Mouse (Mus musculus) layer of hippocampus, postnatal 10 days (tissue): Measurements from ENCODE around the gene Hist1h2ac. TPM values are rescaled to one million over a fixed set of nuclear protein-coding genes. Genes with fewer than 3 reads are reported as not detected.
"Not testable (repeated sequence)": the region's sequence is repeated elsewhere in the genome, so short reads cannot be mapped to it uniquely, and the experiment has no call there.

Source experiments
- DNase-seq, 2 experiments: peaks; one replicate each; pipeline ENCODE4 v3.0.0; 2021; ENCODE audit warnings: low spot score in 2 of 2
- long read RNA-seq: library from polyadenylated mRNA; stranded (forward); transcript quantifications from one replicate; pipeline ENCODE4 v2.0.0, GENCODE M21; 2023
- total RNA-seq, 2 experiments: library from RNA; stranded (reverse); gene quantifications; 2 replicates each; pipeline ENCODE4 v1.2.3; 2021

The Hist1h2ac gene
- 1 to 10 TPM; 2.6 to 3.3 TPM for total RNA-seq
- long read RNA-seq, result 0 reads

DNA sequence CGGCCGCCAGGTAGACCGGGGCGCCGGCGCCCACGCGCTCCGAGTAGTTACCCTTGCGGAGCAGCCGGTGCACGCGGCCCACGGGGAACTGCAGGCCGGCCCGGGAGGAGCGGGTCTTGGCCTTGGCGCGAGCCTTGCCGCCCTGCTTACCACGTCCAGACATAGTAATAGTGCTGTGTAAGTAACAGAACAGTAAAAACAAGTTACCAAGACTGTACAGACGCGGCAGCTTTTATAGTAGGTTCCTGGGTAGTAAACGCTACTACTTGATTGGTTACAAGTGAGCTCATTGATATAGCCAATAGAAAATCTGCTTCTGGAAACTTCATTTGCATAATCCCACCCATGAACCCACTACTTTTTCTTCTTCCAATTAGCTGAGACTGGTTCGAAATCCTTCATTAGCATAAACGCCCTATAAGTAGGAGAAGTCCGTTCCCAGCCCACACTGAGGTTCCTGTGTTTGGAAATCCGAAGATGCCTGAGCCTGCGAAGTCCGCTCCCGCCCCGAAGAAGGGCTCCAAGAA lies at the start of gene Hist1h2ac, which contains the start of gene Hist1h2bc:
Hist1h2ac (minus strand) TSS at position 194 of the 527 bp plus-strand sequence.
Hist1h2bc (plus strand) TSS at position 445 of the 527 bp plus-strand sequence.
- DNase-seq, result peak; percentile 66 to 81

GRCm38 (mm10) chr13:23732156-23732804 lies 48.5 kb upstream of the Hist1h2ac start:
- DNase-seq, result no peak

GRCm38 (mm10) chr13:23730479-23730878 lies 46.7 kb upstream of the Hist1h2ac start:
- DNase-seq, result no peak

GRCm38 (mm10) chr13:23729706-23730105 lies 46.0 kb upstream of the Hist1h2ac start:
- DNase-seq, result no peak

- DNase-seq, result peak in 1 of 2 experiments; percentile 12
Measured at GRCm38 (mm10) chr13:23729192-23729525, 45.4 kb upstream of the Hist1h2ac start.

GRCm38 (mm10) chr13:23728472-23729191 lies 44.9 kb upstream of the Hist1h2ac start:
- DNase-seq, result peak in 1 of 2 experiments; percentile 4

DNA sequence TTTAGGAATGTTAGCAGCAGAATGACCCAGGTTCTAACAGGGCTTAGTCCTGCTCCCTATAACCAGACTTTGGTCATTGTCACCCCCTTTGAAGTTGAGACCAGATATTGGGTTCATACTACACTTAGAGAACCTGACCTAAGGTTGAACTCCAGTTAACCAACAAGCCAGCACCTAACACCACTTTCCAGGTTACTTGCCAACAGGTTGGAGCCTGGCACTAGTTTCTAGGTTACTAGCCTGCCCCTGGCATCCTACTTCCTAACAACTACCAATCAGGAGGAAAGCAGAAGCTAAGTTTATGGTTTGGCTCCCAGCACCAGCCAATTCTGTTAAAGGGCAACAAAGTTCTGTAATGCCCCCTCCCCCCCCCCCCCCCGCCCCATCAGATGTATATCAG lies 41.5 kb upstream of the Hist1h2ac start:
- DNase-seq, result peak in 1 of 2 experiments; percentile 6

DNA sequence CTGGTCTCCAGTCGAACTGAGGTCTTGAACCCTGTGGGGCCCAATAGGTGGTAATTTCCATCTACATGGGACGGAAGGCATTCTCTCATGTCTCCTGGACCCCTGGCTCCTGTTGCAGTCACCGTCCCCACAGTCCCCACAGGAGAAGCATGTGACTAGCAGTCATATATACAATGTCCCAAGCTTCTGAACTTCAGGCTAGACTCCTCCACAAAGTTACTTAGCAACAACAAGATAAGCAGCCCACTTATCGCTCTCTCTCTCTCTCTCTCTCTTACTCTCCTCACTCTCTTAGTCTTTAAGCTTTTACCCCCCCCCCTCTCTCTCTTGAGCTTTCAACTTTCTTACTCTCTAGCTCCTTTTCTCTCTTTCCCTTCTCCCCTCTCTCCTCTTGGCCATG lies 40.5 kb upstream of the Hist1h2ac start:
- DNase-seq, result peak in 1 of 2 experiments; percentile 4

GRCm38 (mm10) chr13:23717593-23718245 lies 34.0 kb upstream of the Hist1h2ac start:
- peak in 1 of 2 experiments; percentile 4 for DNase-seq

- DNase-seq, result peak in 1 of 2 experiments; percentile 6
Measured at GRCm38 (mm10) chr13:23717176-23717575, 33.4 kb upstream of the Hist1h2ac start.

DNA sequence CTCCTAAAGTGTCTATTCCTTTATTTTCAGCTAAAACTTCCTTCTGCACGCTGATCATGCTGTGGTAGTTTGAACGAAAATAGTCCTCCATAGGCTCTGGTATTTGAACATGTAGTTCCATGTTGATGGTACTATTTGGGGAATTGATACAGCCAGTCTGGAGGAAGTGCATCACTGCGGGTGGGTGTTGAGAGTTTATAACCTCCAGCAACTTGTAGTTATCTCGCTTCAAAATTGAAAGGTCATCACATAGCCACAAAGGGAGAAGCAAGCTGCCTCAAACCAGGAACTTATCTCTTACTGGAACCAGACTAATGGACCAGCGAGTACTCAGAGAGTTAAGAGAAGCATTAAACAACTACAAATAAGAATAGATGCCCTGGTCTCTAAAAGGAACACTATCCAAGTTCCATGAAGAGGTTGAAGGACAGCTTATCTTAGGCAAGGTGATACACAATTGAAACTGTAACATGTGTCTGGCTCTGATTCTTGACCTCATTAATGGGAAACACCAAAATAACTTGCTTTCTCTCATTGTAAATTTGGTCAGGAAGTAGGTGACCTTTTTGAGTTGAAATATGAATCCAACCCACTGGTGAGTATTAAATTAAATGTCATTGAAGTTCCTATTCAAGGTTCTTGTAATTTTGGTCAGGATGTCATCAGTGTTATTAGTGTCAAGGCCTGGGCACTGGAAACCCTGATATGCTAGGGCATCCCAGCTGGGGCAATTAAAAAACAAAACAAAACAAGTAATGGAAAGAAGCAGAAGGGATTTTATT lies 32.7 kb upstream of the Hist1h2ac start:
- no peak for DNase-seq

GRCm38 (mm10) chr13:23710374-23711089 lies 26.8 kb upstream of the Hist1h2ac start, which contains the start of gene Hfe:
Hfe (minus strand) TSS chr13:23710854.
- peak in 1 of 2 experiments; percentile 45 for DNase-seq

DNA sequence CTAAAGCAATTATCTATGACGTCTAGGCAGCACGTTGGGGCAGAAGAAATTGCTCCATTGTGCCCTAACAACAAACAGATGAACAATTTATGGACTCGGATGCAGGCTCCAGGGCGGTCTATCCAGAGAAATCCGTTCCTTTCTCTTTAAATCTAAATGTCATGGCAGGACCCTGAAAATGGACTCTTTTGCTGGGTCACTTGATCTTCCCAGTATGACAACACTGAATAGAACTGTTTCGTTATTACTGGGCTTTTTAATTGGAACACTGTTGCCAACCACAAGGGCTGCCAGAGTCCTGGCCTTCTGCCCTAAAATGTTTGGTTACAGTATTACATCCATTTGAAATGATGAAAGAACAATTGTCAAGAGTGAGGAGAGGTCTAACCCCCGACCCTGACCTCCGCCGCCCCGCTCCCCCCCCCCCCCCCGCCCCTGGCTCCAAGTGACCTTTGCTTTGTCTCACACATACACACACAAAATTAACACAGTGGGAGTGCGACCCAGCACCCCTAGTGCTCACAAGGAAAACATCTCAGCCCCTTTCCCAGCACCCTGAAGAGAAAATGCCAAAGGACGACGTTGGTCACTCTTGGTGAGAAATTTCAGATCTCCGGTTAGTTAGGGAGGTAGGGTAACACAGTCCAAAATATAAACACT lies 26.1 kb upstream of the Hist1h2ac start:
- no peak for DNase-seq

DNA sequence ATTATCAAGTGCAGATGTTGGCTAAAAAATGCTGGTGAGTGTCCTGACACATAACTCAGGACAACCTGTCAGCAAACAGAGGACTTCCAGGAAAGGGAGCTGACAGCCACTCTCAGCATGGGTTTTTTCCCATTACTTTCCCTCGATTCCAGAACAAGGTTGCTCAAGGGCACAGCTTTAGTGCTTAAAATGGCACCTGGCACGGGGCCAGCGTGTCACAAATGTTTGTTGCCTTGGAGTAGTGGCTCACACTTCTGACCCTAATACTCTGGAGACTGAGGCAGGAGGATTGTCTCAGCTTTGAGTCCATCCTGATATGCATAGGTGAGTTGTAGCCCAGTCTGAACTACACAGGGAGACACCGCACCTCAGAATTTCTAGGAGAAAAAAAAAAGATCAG lies 24.9 kb upstream of the Hist1h2ac start:
- peak in 1 of 2 experiments; percentile 4 for DNase-seq

DNA sequence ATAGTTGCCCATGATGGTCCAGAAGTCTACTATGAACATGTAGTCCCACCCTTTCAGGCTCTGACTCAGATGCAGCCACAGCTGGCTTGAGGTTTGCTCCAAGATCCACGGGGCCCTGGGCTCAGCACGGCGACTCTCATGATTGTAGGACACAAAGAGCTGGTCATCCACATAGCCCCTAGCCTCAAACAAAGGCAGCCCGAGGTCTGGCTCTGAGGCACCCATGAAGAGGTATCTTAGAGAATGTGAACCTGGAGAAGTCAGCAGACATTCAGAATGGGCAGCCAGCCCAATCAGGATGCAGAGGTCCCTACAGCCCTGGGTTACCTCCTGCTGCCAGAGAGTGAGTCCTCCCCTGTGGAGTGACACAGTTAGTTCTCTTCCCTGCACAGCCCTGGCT lies 24.3 kb upstream of the Hist1h2ac start:
- peak in 1 of 2 experiments; percentile 7 for DNase-seq

GRCm38 (mm10) chr13:23706771-23707170 lies 23.0 kb upstream of the Hist1h2ac start:
- peak in 1 of 2 experiments; percentile 6 for DNase-seq

DNA sequence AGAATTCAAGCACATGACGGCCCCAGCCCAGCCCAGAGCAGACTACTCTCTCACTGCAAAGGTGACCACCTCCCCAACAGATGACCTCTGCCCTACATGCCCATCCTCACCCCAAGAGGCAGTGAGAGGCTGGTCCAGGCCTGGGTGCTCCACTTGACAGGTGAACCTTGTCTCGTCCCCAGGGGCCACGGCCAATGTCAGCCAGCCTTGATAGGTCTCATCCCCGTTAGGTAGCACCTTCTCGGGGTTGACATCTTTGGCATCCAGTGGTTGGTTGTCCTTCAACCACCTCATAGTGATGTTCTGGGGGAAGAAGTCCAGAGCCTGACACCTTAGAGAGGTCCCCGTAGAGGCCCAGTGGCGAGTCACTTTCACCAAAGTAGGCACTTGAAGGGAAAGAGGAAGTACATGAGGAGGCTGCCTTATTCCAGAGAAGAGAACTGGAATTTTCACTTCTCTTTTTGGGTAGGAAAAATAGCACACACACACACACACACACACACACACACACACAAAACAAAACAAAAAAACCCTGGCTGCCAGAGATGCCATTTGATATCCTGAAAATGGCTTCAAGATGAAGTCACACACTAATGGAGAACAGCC lies 22.1 kb upstream of the Hist1h2ac start:
- DNase-seq, result peak in 1 of 2 experiments; percentile 8

GRCm38 (mm10) chr13:23702801-23703200 lies 19.1 kb upstream of the Hist1h2ac start:
- DNase-seq, result not testable (repeated sequence)

- DNase-seq, result no peak
Measured at GRCm38 (mm10) chr13:23702220-23702619, 18.5 kb upstream of the Hist1h2ac start.
